Mouse (Mus musculus) ES-E14 (cell line): Measurements from ENCODE around the gene Robo1. TPM values are rescaled to one million over a fixed set of nuclear protein-coding genes. Genes with fewer than 3 reads are reported as not detected.

Experiments
- DNase-seq: peaks from one replicate; pipeline ENCODE4 v3.0.0-alpha.2; 2013; ENCODE audit warnings: low read depth, low spot score
- H3K27ac ChIP-seq: 2 replicates; pipeline ENCODE4 v1.5.1; 2012; ENCODE audit warnings: low read depth, mild to moderate bottlenecking, low read length, moderate library complexity, mixed read lengths; ENCODE audit not compliant: poor library complexity, insufficient read depth, severe bottlenecking
- H3K36me3 ChIP-seq: 2 replicates; pipeline ENCODE4 v1.6.1; 2012; ENCODE audit warnings: mild to moderate bottlenecking, low read length, moderate library complexity, mixed read lengths; ENCODE audit not compliant: control insufficient read depth, poor library complexity, insufficient read depth, severe bottlenecking
- H3K4me1 ChIP-seq, 2 experiments: fragments of 150-350 bp in 1 of 2; sonication (generic) in 1 of 2; 2 replicates each; pipeline ENCODE4 v1.6.1; 2012; ENCODE audit warnings: low read length in 2 of 2, mild to moderate bottlenecking in 1 of 2, mixed read lengths in 1 of 2; ENCODE audit not compliant: control insufficient read depth in 2 of 2, insufficient read depth in 2 of 2, poor library complexity in 1 of 2
- H3K4me3 ChIP-seq, 2 experiments: fragments of 150-350 bp in 1 of 2; sonication (generic) in 1 of 2; 2 replicates each; pipeline ENCODE4 v1.5.1; 2012; ENCODE audit warnings: low read length in 2 of 2, low read depth in 1 of 2, mild to moderate bottlenecking in 1 of 2, mixed read lengths in 1 of 2; ENCODE audit not compliant: insufficient read depth in 1 of 2, poor library complexity in 1 of 2, severe bottlenecking in 1 of 2
- H3K9ac ChIP-seq: 2 replicates; pipeline ENCODE4 v1.6.1; 2012; ENCODE audit warnings: low read depth, mild to moderate bottlenecking, low read length, mixed read lengths; ENCODE audit not compliant: poor library complexity, insufficient read depth, severe bottlenecking
- H3K9me3 ChIP-seq: fragments of 150-350 bp; sonication (generic); 2 replicates; pipeline ENCODE4 v1.6.1; 2012; ENCODE audit warnings: low read depth, mild to moderate bottlenecking, low read length; ENCODE audit not compliant: control insufficient read depth, insufficient read depth
- CHD2 ChIP-seq: IDR thresholded peaks from 2 replicates; pipeline ENCODE4 v1.6.1; 2014; ENCODE audit warnings: mild to moderate bottlenecking, low read depth, low read length, inconsistent platforms
- HCFC1 ChIP-seq: IDR thresholded peaks from 2 replicates; pipeline ENCODE4 v1.6.1; 2012; ENCODE audit warnings: low read length, inconsistent platforms, borderline replicate concordance; ENCODE audit not compliant: insufficient read depth
- MAFK ChIP-seq: IDR thresholded peaks from 2 replicates; pipeline ENCODE4 v1.6.1; 2014; ENCODE audit warnings: mild to moderate bottlenecking, low read depth, low read length, inconsistent platforms; ENCODE audit not compliant: insufficient read depth
- ZC3H11A ChIP-seq: IDR thresholded peaks from 2 replicates; pipeline ENCODE4 v1.6.1; 2012; ENCODE audit warnings: low read depth, mild to moderate bottlenecking, inconsistent platforms, low read length, borderline replicate concordance
- ZNF384 ChIP-seq: IDR thresholded peaks from 2 replicates; pipeline ENCODE4 v1.6.1; 2012; ENCODE audit warnings: low read depth, low read length, inconsistent platforms
- in situ Hi-C, 2 experiments: fragments of 600-800 bp; cut with MboI; formaldehyde crosslinking; loops; one replicate each; pipeline ENCODE4 v1.15.1; 2025; ENCODE audit warnings: low sequenced_read_pairs in 2 of 2, inconsistent platforms in 1 of 2; ENCODE audit not compliant: unreplicated experiment in 2 of 2
- total RNA-seq: library from RNA; depleted of rRNA; stranded (reverse); fragments of 300-350 nt; gene quantifications from 2 replicates; pipeline ENCODE4 v1.2.3, GENCODE M21; 2012; rRNA removed

Robo1 gene
- 20.5 and 41.7 TPM in 2 replicates for total RNA-seq

GRCm38 (mm10) chr16:72307537-72308330 is at the start of gene Robo1:
Robo1 (plus strand) TSS chr16:72308306.
- in situ Hi-C loops: no loop called here
- no peak for DNase-seq

GRCm38 (mm10) chr16:72267839-72268238 is 40.3 kb upstream of the Robo1 start:
- Histone ChIP-seq H3K4me3 (no peak overlapping the region), H3K4me1 (no peaks in the 10 kb centered on the region), H3K36me3 (no peaks in the 10 kb centered on the region), H3K27ac (no peak overlapping the region), H3K9me3 (no peaks in the 10 kb centered on the region), H3K9ac (no peak overlapping the region)
- TF ChIP-seq ZC3H11A (no peak), HCFC1 (no peak), CHD2 (no peak), MAFK (no peak), ZNF384 (no peak)
- DNase-seq: no peak
- in situ Hi-C loops: no loop called here

More at GRCm38 (mm10) chr16:72307537-72308330, at the start of gene Robo1:
- H3K9ac ChIP-seq: no peak within 1 kb of the TSS
- TF ChIP-seq HCFC1 (no peak), CHD2 (no peak)
- H3K4me1 ChIP-seq: no peaks in the 10 kb centered on the region
- no peak within 1 kb of the TSS for H3K4me3 ChIP-seq
- H3K27ac ChIP-seq: no peak within 1 kb of the TSS
- H3K36me3 ChIP-seq: no peaks in the 10 kb centered on the region
- no peaks in the 10 kb centered on the region for H3K9me3 ChIP-seq

DNA sequence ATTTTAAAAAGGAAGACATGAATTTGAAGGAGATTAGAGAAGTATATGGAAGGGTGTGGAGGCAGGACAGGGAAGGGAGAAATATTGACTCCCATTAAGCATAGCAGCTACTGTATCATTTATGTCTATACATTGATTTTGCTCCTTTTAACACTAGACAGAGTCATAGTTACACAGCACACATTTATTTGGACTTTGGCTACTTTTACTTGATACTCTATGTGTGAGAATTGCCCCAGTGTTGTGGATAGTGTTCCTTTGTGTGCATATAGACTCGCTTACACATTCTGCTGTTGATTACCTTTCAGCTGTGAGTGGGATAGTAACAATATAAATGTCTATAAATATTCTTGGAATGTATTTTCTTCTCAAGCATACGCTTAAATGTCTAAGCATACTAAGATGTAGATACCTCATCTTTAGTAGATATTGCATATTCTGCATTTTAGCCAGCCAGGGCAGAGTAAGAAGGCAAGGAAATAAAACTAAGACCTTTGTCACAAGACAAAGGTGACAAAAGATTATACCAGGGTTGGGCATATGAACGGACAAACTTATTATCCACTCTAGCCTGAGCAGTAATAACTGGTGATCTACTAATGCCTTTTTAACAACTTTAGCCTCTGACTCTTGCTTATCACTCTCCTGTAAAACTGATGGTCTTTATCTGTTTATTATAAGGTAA is 31.6 kb upstream of the Robo1 start:
- TF ChIP-seq MAFK (no peak), ZC3H11A (no peak), HCFC1 (no peak), ZNF384 (no peak), CHD2 (no peak)
- Histone ChIP-seq H3K4me3 (no peak overlapping the region), H3K9me3 (no peaks in the 10 kb centered on the region), H3K9ac (no peak overlapping the region), H3K4me1 (no peaks in the 10 kb centered on the region), H3K36me3 (no peaks in the 10 kb centered on the region), H3K27ac (no peak overlapping the region)
- no peak for DNase-seq
- in situ Hi-C loops: no loop called here

DNA sequence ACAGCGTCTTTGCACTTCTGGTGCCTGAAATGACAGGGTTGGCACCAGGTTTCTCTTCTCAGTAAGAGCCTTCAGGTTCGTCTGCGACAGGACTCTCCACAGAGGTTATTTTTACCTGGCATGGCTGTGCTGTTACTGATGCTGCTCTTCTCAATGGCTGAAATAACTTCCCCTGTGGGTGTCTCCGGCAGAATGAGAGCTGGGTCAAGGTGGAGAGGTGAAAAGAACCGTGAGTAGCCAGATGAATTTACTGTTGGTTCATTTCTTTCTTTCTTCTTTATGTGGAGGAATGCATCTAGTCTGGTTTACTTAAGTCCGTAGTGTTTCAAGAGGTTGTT is 194 bp downstream of the Robo1 start:
- DNase-seq: no peak
- Histone ChIP-seq H3K4me1 (no peaks in the 10 kb centered on the region), H3K9ac (no peak overlapping the region), H3K4me3 (no peak overlapping the region), H3K36me3 (no peaks in the 10 kb centered on the region), H3K9me3 (no peaks in the 10 kb centered on the region), H3K27ac (no peak overlapping the region)
- TF ChIP-seq MAFK: no peak
- TF ChIP-seq HCFC1: no peak
- no peak for TF ChIP-seq ZNF384
- no peak for TF ChIP-seq ZC3H11A
- no peak for TF ChIP-seq CHD2
- in situ Hi-C loops: no loop called here

DNA sequence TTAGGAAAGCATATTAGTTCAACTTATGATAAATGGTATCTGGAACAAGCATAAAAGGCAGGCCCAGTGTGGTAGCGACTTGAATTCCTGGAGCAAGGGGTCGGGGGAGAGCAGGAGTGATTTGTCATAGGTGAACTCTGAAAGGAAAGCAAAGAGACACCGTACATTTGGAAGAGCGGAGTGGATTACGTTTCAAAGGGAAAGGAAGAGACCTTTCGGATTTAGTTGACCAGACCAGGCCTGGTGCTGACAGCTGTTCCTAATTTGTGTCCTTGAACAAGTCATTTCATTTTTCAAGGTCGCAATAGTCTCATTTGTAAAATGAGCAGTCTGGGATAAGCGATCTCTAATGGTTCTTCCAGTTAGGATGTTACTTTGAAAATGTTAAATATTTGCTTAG is 19.2 kb downstream of the Robo1 start:
- Histone ChIP-seq H3K4me3 (no peak overlapping the region), H3K36me3 (no peaks in the 10 kb centered on the region), H3K4me1 (no peaks in the 10 kb centered on the region), H3K27ac (no peak overlapping the region), H3K9ac (no peak overlapping the region), H3K9me3 (no peaks in the 10 kb centered on the region)
- in situ Hi-C loops: no loop called here
- TF ChIP-seq MAFK (no peak), HCFC1 (no peak), CHD2 (no peak), ZNF384 (no peak), ZC3H11A (no peak)
- no peak for DNase-seq
